Mouse (Mus musculus) ovary, adult 2 months (tissue): ENCODE results near the gene Gm17655. TPM values are rescaled to one million over a fixed set of nuclear protein-coding genes. Genes with fewer than 3 reads are reported as not detected.

ENCODE experiments used
- polyA plus RNA-seq: library from polyadenylated mRNA; depleted of rRNA; stranded (reverse); fragments of >200 nt; gene quantifications from 2 replicates; pipeline ENCODE4 v1.2.3, GENCODE M21; 2012; rRNA removed

Gene Gm17655
- 0.12 TPM in 1 of 2 replicates, not detected in the other for polyA plus RNA-seq

DNA sequence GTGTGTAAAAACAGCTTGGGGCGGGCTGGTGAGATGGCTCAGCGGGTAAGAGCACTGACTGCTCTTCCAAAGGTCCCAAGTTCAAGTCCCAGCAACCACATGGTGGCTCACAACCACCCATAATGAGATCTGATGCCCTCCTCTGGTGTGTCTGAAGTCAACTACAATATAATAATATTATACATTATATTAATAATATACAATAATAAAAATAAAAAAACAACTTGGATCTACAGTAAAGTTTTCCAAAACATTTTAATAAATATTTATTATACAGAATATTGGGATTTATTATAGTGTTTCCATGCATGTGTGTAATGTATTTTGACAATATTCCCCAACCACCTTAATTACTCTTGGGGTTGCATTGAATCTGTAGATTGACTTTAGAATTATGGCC, at the start of gene Gm17655:
Gm17655 (minus strand) TSS at position 101 of the 400 bp plus-strand sequence.

DNA sequence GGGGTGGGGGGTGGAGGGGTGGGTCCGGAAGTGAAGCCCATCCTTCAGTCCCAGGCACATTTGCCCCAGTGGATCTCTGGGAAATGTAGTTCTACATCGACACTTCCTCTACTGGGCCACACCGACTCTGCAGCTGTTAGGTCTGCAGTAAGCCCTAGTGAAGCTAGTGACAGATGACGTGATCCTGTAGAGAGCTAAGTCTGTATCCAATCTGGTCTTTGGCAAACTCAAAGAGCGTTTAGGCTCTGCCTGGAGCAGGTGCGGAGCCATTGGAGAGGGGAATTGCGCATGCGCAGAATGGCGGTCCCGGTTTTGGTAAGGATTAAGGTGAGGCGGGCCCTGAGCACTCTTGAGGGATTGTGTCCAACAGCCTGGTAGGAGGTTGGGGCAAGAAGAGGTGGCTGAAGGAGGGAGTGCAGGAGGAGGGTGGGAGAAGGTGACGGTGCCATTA, 37.7 kb upstream of the Gm17655 start, which contains the start of gene Zfp605:
Zfp605 (plus strand) TSS at position 102 of the 451 bp plus-strand sequence.

DNA sequence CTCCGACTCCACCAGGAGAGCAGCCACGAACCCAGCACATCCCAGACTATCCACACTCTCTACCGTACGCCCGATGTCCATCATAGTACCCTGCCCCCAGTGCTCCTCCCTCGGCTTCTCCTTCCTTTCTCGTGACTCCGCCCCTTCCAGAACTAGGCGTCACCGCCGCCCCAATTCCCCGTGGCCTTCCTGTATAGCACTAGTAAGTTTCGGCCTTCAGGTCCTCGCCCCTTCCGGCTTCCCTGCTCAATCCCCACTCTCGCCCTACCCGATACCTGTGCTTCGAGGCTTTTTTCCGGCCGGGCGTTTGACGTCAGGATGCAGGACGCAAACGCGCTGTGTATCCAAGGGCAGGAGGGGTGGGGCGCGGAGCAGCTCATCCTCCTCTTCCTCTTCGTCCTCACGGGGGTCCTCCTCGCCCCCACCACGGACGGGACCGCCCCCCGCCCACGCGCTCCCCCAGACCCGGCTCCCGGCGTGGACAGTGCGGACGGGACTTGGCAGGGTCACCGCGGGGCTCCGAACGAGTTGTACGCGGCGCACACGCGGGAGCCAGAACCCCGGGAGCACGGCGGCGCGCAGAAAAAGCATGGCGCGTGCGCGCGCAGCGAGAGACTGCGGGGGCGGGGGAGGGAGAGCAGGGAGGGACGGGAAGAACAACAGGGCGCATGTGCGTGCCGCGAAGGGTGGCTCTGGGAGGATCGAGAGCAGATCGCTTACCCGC, 35.4 kb upstream of the Gm17655 start, which contains the start of gene Gtpbp6:
Gtpbp6 (minus strand) TSS at position 617 of the 724 bp plus-strand sequence.

DNA sequence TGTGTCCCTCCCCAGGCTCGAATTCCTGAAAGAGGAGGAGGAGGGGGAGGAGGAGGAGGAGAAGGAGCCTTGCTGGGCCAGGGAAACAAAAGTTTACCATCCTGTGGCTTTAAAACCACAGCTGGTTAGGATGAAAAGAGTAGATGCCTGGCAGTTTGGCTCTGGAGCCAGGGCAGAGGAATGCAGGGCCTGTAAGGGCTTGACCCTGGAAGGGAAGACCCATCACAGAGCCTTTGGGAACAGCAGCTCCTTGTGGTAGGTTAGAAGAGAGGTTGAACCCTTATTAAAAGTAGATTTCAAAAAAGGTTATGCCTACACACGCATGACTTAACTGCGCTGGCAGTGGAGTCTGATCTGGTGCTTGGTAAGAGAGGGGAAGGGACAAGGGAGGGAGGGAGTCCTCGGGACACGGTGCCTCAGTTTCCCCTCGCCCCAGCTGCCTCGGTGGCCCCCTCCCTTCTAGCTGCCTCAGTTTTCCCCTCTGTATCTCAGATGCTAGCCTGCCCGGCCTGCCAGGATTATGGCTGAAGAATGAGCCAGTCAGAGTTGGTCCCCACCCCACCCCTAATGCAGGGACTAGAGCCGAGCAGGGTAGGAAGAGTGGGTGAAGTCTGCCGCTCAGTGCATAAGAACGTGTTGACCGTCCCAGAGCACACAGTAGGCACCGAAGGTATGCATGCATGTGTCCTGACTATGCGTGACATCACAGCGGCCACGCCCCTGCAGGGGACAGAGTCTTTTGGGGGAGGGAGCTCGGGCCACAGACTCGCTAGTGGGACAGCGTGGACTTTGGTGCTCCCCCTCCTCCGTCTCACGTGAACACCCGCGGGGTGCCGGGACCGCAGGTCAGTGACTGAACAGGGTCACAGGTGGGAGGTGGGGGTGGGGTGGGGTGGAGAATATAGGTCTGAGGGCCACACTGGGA, 27.6 kb upstream of the Gm17655 start, which contains the start of gene Plcxd1:
Plcxd1 (plus strand) TSS at position 314 of the 925 bp plus-strand sequence.

DNA sequence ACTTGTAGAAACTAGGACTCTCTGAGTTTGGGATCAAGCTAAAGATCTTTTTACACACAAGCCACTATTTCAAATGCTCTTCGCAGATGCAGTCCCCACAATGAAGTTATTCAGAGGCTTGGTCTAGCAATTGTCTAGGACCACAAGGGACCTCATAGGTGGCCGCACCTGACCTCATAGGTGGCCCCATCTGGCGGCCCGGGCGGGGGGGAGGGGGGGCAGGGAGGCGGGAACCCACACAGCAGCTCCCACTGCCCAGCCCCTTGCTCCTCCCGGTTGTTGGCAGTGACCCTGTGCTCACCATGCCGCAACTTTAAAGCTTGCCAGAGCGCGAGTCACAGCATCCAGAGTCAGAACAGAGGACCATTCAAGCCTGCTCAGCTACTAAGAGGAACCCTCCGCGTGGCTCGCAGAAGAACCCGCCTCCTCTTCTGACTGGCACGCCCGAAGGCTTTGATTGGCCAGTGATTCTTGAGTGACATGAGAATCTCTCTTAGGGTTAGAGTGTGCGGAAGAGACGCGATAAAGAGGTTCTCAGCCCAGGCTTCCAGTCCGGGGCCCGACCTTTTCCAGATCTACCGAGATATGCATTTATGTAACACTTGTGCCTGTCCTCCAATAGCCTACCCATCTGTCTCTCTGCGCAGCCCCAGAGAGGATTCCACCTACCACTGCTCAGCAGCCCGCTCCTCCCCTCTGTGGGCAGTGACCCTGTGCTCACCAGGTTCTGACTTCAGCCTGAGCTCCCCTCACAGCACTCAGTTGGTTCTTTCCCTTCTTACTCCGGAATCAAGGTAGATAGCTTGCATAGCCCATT, 21.9 kb upstream of the Gm17655 start, which contains the start of gene Gm35315:
Gm35315 (minus strand) TSS at position 391 of the 817 bp plus-strand sequence.

Other genes with a start within 250 kb of the Gm17655 start
- 1.2 and 21.5 TPM in 2 replicates for gene Gm15446, start 149.1 kb downstream of the Gm17655 start, polyA plus RNA-seq
- 1.5 and 3.7 TPM in 2 replicates for gene Zfp932, start 76.0 kb downstream of the Gm17655 start, polyA plus RNA-seq
- 0.10 TPM in 1 of 2 replicates, not detected in the other for gene Gm35315, start 21.9 kb upstream of the Gm17655 start, polyA plus RNA-seq
- gene Plcxd1, start 27.5 kb upstream of the Gm17655 start, polyA plus RNA-seq, result 0.42 and 1.0 TPM in 2 replicates
- gene Gtpbp6, start 35.7 kb upstream of the Gm17655 start, polyA plus RNA-seq, result 205 and 214 TPM in 2 replicates
- gene Zfp605, start 37.6 kb upstream of the Gm17655 start, polyA plus RNA-seq, result 0.25 and 0.47 TPM in 2 replicates
- gene Chfr, start 63.3 kb upstream of the Gm17655 start, polyA plus RNA-seq, result 45.8 and 52.5 TPM in 2 replicates
- gene Golga3, start 104.2 kb upstream of the Gm17655 start, polyA plus RNA-seq, result 14.8 and 15.8 TPM in 2 replicates
- 16.3 and 19.1 TPM in 2 replicates for gene Ankle2, start 158.5 kb upstream of the Gm17655 start, polyA plus RNA-seq
- 28.2 and 33.0 TPM in 2 replicates for gene Pgam5, start 197.4 kb upstream of the Gm17655 start, polyA plus RNA-seq
- gene Pxmp2, start 213.7 kb upstream of the Gm17655 start, polyA plus RNA-seq, result 4.5 and 5.5 TPM in 2 replicates
- 7.7 and 12.0 TPM in 2 replicates for gene Pole, start 213.8 kb upstream of the Gm17655 start, polyA plus RNA-seq